Mouse (Mus musculus) heart, embryonic 15.5 days (tissue): Measurements from ENCODE around the gene Stpg3. TPM values are rescaled to one million over a fixed set of nuclear protein-coding genes. Genes with fewer than 3 reads are reported as not detected.

Experiments used
- ATAC-seq: fragments of 200-750 bp; cut with Nextera tagmentation; replicated peaks from 2 replicates; pipeline ENCODE4 v1.8.0; 2017; ENCODE audit warnings: low read depth, moderate TSS enrichment; ENCODE audit not compliant: insufficient number of reproducible peaks, insufficient read depth, low FRiP score
- H3K27ac ChIP-seq: fragments of 300-500 bp; sonication (generic); 2 replicates; pipeline ENCODE4 v1.5.1; 2015; ENCODE audit warnings: mild to moderate bottlenecking, inconsistent platforms
- H3K27me3 ChIP-seq: fragments of 300-500 bp; sonication (generic); 2 replicates; pipeline ENCODE4 v1.6.1; 2015; ENCODE audit warnings: inconsistent platforms
- H3K36me3 ChIP-seq: fragments of 300-500 bp; sonication (generic); 2 replicates; pipeline ENCODE4 v1.6.1; 2015; ENCODE audit warnings: mild to moderate bottlenecking, inconsistent platforms
- H3K4me1 ChIP-seq: fragments of 300-500 bp; sonication (generic); replicated peaks from 2 replicates; pipeline ENCODE4 v1.6.1; 2015; ENCODE audit warnings: inconsistent platforms
- H3K4me2 ChIP-seq: fragments of 300-500 bp; sonication (generic); 2 replicates; pipeline ENCODE4 v1.6.1; 2015; ENCODE audit warnings: inconsistent platforms, mild to moderate bottlenecking, moderate library complexity
- H3K4me3 ChIP-seq: fragments of 300-500 bp; sonication (generic); 2 replicates; pipeline ENCODE4 v1.5.1; 2015; ENCODE audit warnings: mild to moderate bottlenecking, inconsistent platforms
- H3K9ac ChIP-seq: fragments of 300-500 bp; sonication (generic); 2 replicates; pipeline ENCODE4 v1.6.1; 2015; ENCODE audit warnings: mild to moderate bottlenecking, inconsistent platforms
- H3K9me3 ChIP-seq: fragments of 300-500 bp; sonication (generic); replicated peaks from 2 replicates; pipeline ENCODE4 v1.6.1; 2016; ENCODE audit warnings: inconsistent platforms
- WGBS: fragments of 180-500 bp; shearing (Covaris S2); methylation state at CpG from one replicate; pipeline ENCODE4 v1.1.7; 2015; ENCODE audit warnings: mixed read lengths; 5-methylcytosine and 5-hydroxymethylcytosine counted together
- polyA plus RNA-seq: library from polyadenylated mRNA; unstranded; fragments of >200 nt; fragmentation: Nextera tagmentation; extraction: Ambion mirVana; gene quantifications from 2 replicates; pipeline ENCODE4 v1.2.1, GENCODE M21; 2015

The Stpg3 gene
- polyA plus RNA-seq, 1 experiment from 2014 or later, result not detected

- Histone ChIP-seq H3K9me3 (no peaks in the 10 kb centered on the region), H3K4me1 (peaks cover 14% of the 10 kb centered on the region), H3K36me3 (peaks cover 30% of the 10 kb centered on the region), H3K27ac (no peak within 1 kb of the TSS), H3K4me3 (no peak within 1 kb of the TSS), H3K27me3 (peaks cover 24% of the 10 kb centered on the region), H3K4me2 (no peak within 1 kb of the TSS), H3K9ac (no peak within 1 kb of the TSS)
- 87% methylated on average over 10 of the region's 10 CpGs for WGBS
- no peak for ATAC-seq
Observed at GRCm38 (mm10) chr2:25246183-25247072, 32.0 kb upstream of the Stpg3 start, which contains the start of gene AL732309.1. TSS of gene AL732309.1 (minus strand) at chr2:25246863.

GRCm38 (mm10) chr2:25244144-25244543, 29.7 kb upstream of the Stpg3 start:
- Histone ChIP-seq H3K4me2 (no peak overlapping the region), H3K9ac (no peak overlapping the region), H3K27me3 (peaks cover 36% of the 10 kb centered on the region), H3K4me1 (peaks cover 26% of the 10 kb centered on the region), H3K27ac (no peak overlapping the region), H3K9me3 (no peaks in the 10 kb centered on the region), H3K36me3 (peaks cover 11% of the 10 kb centered on the region; the same call in 1 of the 2 replicates), H3K4me3 (no peak overlapping the region)
- no peak for ATAC-seq
- 87% methylated on average over 4 of the region's 4 CpGs for WGBS

DNA sequence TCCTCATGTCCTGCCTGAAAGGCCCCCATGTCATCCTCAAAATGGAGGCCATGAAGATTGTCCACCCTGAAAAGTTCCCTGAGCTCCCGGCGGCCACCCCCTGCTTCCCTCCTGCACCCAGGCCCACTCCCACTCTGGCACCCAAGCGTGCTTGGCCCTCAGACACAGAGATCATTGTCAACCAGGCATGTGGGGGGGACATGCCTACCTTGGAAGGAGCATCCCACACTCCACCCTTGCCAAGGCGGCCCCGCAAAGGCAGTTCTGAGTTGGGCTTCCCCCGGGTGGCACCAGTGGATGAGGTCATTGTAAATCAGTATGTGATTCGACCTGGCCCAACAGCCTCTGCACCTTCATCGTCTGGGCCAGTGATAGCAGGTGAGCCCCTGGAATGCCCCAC, 28.9 kb upstream of the Stpg3 start:
- Histone ChIP-seq H3K9me3 (no peaks in the 10 kb centered on the region), H3K27me3 (peaks cover 38% of the 10 kb centered on the region), H3K27ac (no peak overlapping the region), H3K9ac (no peak overlapping the region), H3K4me1 (peaks cover 26% of the 10 kb centered on the region), H3K36me3 (peaks cover 7% of the 10 kb centered on the region; the same call in 1 of the 2 replicates), H3K4me3 (no peak overlapping the region), H3K4me2 (no peak overlapping the region)
- 69% methylated on average over 8 of the region's 8 CpGs for WGBS
- no peak for ATAC-seq

- H3K4me3 ChIP-seq, result peak within 1 kb of the TSS; percentile 57
- H3K4me1 ChIP-seq, result peaks cover 26% of the 10 kb centered on the region
- no peaks in the 10 kb centered on the region for H3K9me3 ChIP-seq
- no peaks in the 10 kb centered on the region for H3K36me3 ChIP-seq
- peaks cover 42% of the 10 kb centered on the region for H3K27me3 ChIP-seq
- H3K9ac ChIP-seq, result peak within 1 kb of the TSS; percentile 57
- no peak for ATAC-seq
- peak within 1 kb of the TSS; percentile 94 for H3K4me2 ChIP-seq
- H3K27ac ChIP-seq, result no peak within 1 kb of the TSS
- WGBS, result under 1% methylated on average over 51 of the region's 59 CpGs
Observed at GRCm38 (mm10) chr2:25242101-25242506, 27.7 kb upstream of the Stpg3 start, which contains the start of the genes Rnf208 and Cysrt1. TSS of gene Rnf208 (plus strand) at chr2:25242255. TSS of gene Cysrt1 (minus strand) at chr2:25242452.

GRCm38 (mm10) chr2:25241438-25241775, 27.0 kb upstream of the Stpg3 start:
- H3K27me3 ChIP-seq, result peaks cover 44% of the 10 kb centered on the region
- no peak overlapping the region for H3K27ac ChIP-seq
- H3K4me2 ChIP-seq, result peak overlapping the region; percentile 94
- peak overlapping the region; percentile 57 for H3K4me3 ChIP-seq
- H3K36me3 ChIP-seq, result no peaks in the 10 kb centered on the region
- H3K9ac ChIP-seq, result no peak overlapping the region
- H3K4me1 ChIP-seq, result peaks cover 26% of the 10 kb centered on the region
- ATAC-seq, result no peak
- no peaks in the 10 kb centered on the region for H3K9me3 ChIP-seq
- 20% methylated on average over 6 of the region's 6 CpGs for WGBS

- Histone ChIP-seq H3K27ac (no peak overlapping the region), H3K27me3 (peaks cover 49% of the 10 kb centered on the region), H3K4me1 (peaks cover 26% of the 10 kb centered on the region), H3K9ac (peak overlapping the region; percentile 3), H3K4me2 (peak overlapping the region; percentile 94), H3K36me3 (no peaks in the 10 kb centered on the region), H3K9me3 (no peaks in the 10 kb centered on the region), H3K4me3 (peak overlapping the region; percentile 57)
- ATAC-seq, result peak; percentile 82
- WGBS, result 1% methylated on average over 29 of the region's 29 CpGs
Observed at GRCm38 (mm10) chr2:25240723-25241437, 26.4 kb upstream of the Stpg3 start.

- Histone ChIP-seq H3K27me3 (peaks cover 54% of the 10 kb centered on the region), H3K36me3 (no peaks in the 10 kb centered on the region), H3K9ac (peak overlapping the region; percentile 3; the same call in 1 of the 2 replicates), H3K9me3 (no peaks in the 10 kb centered on the region), H3K4me2 (peak overlapping the region; percentile 94), H3K4me3 (peak overlapping the region; percentile 57), H3K27ac (no peak overlapping the region), H3K4me1 (peaks cover 26% of the 10 kb centered on the region)
- 53% methylated on average over 8 of the region's 8 CpGs for WGBS
- ATAC-seq, result no peak; the same call in 1 of the 2 replicates
Observed at GRCm38 (mm10) chr2:25240310-25240709, 25.9 kb upstream of the Stpg3 start.

DNA sequence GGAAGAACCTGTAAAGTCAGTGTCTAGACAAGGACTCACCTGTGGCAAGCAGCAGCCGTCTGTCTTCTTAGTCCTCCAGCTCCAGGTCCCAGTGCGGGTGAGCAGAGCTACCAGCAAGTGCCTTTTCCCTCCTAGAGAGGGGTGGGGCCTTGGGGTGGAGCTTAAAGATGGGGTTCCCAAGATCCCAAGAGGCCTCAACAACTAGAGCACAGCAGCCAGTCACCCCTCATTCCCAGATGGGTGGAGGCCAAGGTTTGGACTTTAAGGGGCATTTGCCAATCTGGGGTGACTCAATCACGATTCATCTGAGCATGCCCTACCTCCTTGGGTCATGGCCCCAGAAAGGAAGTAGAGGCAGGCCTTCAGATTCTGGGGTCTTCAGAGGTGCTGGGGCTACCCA, 25.3 kb upstream of the Stpg3 start:
- no peak overlapping the region for H3K4me3 ChIP-seq
- H3K36me3 ChIP-seq, result no peaks in the 10 kb centered on the region
- no peaks in the 10 kb centered on the region for H3K9me3 ChIP-seq
- H3K4me2 ChIP-seq, result no peak overlapping the region
- no peak for ATAC-seq
- 81% methylated on average over 3 of the region's 3 CpGs for WGBS
- no peak overlapping the region for H3K27ac ChIP-seq
- no peak overlapping the region for H3K9ac ChIP-seq
- H3K27me3 ChIP-seq, result peaks cover 59% of the 10 kb centered on the region
- H3K4me1 ChIP-seq, result peaks cover 26% of the 10 kb centered on the region

GRCm38 (mm10) chr2:25238106-25238505, 23.7 kb upstream of the Stpg3 start:
- ATAC-seq, result no peak
- no peaks in the 10 kb centered on the region for H3K9me3 ChIP-seq
- no peak overlapping the region for H3K9ac ChIP-seq
- no peak overlapping the region for H3K4me2 ChIP-seq
- H3K4me1 ChIP-seq, result peaks cover 26% of the 10 kb centered on the region
- no peaks in the 10 kb centered on the region for H3K36me3 ChIP-seq
- H3K27ac ChIP-seq, result no peak overlapping the region
- H3K4me3 ChIP-seq, result no peak overlapping the region
- H3K27me3 ChIP-seq, result peaks cover 56% of the 10 kb centered on the region

DNA sequence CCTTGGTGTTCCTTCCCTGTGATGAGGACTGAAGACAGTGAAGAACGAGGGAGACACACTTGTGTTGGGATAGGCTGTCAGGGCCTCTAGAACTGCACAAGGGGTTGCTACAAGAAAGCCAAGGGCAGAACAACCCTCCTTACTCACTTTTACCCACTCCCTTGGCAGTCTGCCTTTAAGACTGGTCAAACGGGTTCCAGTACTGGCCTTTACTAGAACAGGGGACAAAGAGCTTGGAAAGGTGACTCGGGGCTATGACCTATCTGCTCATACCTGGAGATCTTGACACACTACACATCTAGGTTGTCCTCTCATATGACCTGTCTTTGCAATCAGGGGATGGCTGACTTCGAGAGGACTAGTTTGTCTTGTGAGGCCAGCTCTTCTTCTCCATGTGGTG, 23.1 kb upstream of the Stpg3 start:
- no peak for ATAC-seq
- no peak overlapping the region for H3K4me3 ChIP-seq
- peaks cover 52% of the 10 kb centered on the region for H3K27me3 ChIP-seq

DNA sequence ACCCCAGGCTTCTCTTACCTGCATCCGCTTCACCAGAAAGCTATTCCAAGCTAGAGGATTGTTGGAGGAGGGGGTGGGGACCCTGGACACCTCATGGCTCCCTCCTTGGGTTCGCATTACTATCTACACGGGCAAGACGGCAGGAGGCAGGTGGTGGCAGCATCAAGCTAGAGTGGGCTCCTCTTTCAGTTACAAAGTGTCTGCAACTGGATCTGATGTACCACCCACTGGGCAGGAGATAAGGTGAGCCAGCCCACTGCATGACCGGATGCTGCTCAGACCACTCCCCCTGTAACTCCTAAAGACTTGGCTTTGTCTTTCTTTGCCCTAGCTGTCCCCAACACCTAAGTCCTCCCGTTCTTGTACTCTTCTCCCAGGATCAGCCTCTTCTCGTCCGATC, 22.2 kb upstream of the Stpg3 start, which contains the start of gene Rnf224:
TSS of gene Rnf224 (minus strand) at position 174 of the 400 bp plus-strand sequence.
- Histone ChIP-seq H3K4me1 (peaks cover 14% of the 10 kb centered on the region), H3K9me3 (no peaks in the 10 kb centered on the region), H3K27ac (no peak within 1 kb of the TSS), H3K36me3 (no peaks in the 10 kb centered on the region), H3K4me3 (no peak within 1 kb of the TSS), H3K9ac (no peak within 1 kb of the TSS), H3K27me3 (peaks cover 48% of the 10 kb centered on the region), H3K4me2 (no peak within 1 kb of the TSS)
- ATAC-seq, result no peak
- 22% methylated on average over 8 of the region's 8 CpGs for WGBS

More for the DNA sequence above, 23.1 kb upstream of the Stpg3 start:
- Histone ChIP-seq H3K9ac (no peak overlapping the region), H3K9me3 (no peaks in the 10 kb centered on the region), H3K36me3 (no peaks in the 10 kb centered on the region), H3K27ac (no peak overlapping the region), H3K4me1 (peaks cover 23% of the 10 kb centered on the region), H3K4me2 (no peak overlapping the region)
- WGBS, result 62% methylated on average over 4 of the region's 4 CpGs
